Mouse (Mus musculus): ENCODE measurements around the gene Rbfox1. TPM values are rescaled to one million over a fixed set of nuclear protein-coding genes. Genes with fewer than 3 reads are reported as not detected.

The Rbfox1 gene
- total and polyA plus RNA-seq, 3 experiments: not detected

GRCm38 (mm10) chr16:7242501-7242900 lies 1357.3 kb downstream of the Rbfox1 start:
- TF ChIP-seq GATA2 (IDR thresholded peaks at IDR 0.05; ENCODE audit: borderline replicate concordance, low read depth, low read length) (no peak), TAL1 (conservative IDR thresholded peaks at IDR 0.05; ENCODE audit: low read depth, low read length) (no peak), GATA1 (IDR thresholded peaks at IDR 0.05; ENCODE audit: borderline replicate concordance, low read length) (no peak), CTCF (IDR thresholded peaks at IDR 0.05; ENCODE audit: low read depth, low read length) (no peak), POLR2AphosphoS5 (IDR thresholded peaks at IDR 0.05; ENCODE audit: insufficient replicate concordance, low read depth, low read length) (no peak)
- Histone ChIP-seq H3K9me3 (replicated peaks) (peaks cover 2% of the 10 kb centered on the region; the same call in 1 of the 2 replicates), H3K4me3 (ENCODE audit: low read depth, low read length) (no peak overlapping the region), H3K4me1 (ENCODE audit: insufficient read depth, low read depth, low read length) (no peaks in the 10 kb centered on the region), H3K27me3 (ENCODE audit: insufficient read depth, low read length) (no peaks in the 10 kb centered on the region), H3K36me3 (replicated peaks) (no peaks in the 10 kb centered on the region)
- ATAC-seq (ENCODE audit: extremely low read depth, insufficient number of reproducible peaks, low FRiP score, poor library complexity, severe bottlenecking) (no peak), DNase-seq (ENCODE audit: low spot score) (no peak)

- Histone ChIP-seq H3K4me3 (ENCODE audit: low read depth, low read length) (no peak overlapping the region), H3K9me3 (replicated peaks) (peaks cover 2% of the 10 kb centered on the region; the same call in 1 of the 2 replicates), H3K36me3 (replicated peaks) (no peaks in the 10 kb centered on the region), H3K4me1 (ENCODE audit: insufficient read depth, low read depth, low read length) (no peaks in the 10 kb centered on the region), H3K27me3 (ENCODE audit: insufficient read depth, low read length) (no peaks in the 10 kb centered on the region)
- no peak for DNase-seq (ENCODE audit: low spot score)
- no peak for ATAC-seq (ENCODE audit: extremely low read depth, insufficient number of reproducible peaks, low FRiP score, poor library complexity, severe bottlenecking)
- TF ChIP-seq TAL1 (conservative IDR thresholded peaks at IDR 0.05; ENCODE audit: low read depth, low read length) (no peak), CTCF (IDR thresholded peaks at IDR 0.05; ENCODE audit: low read depth, low read length) (no peak), POLR2AphosphoS5 (IDR thresholded peaks at IDR 0.05; ENCODE audit: insufficient replicate concordance, low read depth, low read length) (no peak), GATA1 (IDR thresholded peaks at IDR 0.05; ENCODE audit: borderline replicate concordance, low read length) (no peak), GATA2 (IDR thresholded peaks at IDR 0.05; ENCODE audit: borderline replicate concordance, low read depth, low read length) (no peak)
Measured at GRCm38 (mm10) chr16:7244382-7244781, 1359.2 kb downstream of the Rbfox1 start.

- Histone ChIP-seq H3K27me3 (ENCODE audit: insufficient read depth, low read length) (no peaks in the 10 kb centered on the region), H3K4me3 (ENCODE audit: low read depth, low read length) (no peak overlapping the region), H3K9me3 (replicated peaks) (peaks cover 2% of the 10 kb centered on the region; the same call in 1 of the 2 replicates), H3K36me3 (replicated peaks) (no peaks in the 10 kb centered on the region), H3K4me1 (ENCODE audit: insufficient read depth, low read depth, low read length) (no peaks in the 10 kb centered on the region)
- TF ChIP-seq GATA2 (IDR thresholded peaks at IDR 0.05; ENCODE audit: borderline replicate concordance, low read depth, low read length): no peak
- TF ChIP-seq POLR2AphosphoS5 (IDR thresholded peaks at IDR 0.05; ENCODE audit: insufficient replicate concordance, low read depth, low read length): no peak
- no peak for TF ChIP-seq TAL1 (conservative IDR thresholded peaks at IDR 0.05; ENCODE audit: low read depth, low read length)
- no peak for TF ChIP-seq GATA1 (IDR thresholded peaks at IDR 0.05; ENCODE audit: borderline replicate concordance, low read length)
- no peak for TF ChIP-seq CTCF (IDR thresholded peaks at IDR 0.05; ENCODE audit: low read depth, low read length)
- no peak for DNase-seq (ENCODE audit: low spot score)
- no peak for ATAC-seq (ENCODE audit: extremely low read depth, insufficient number of reproducible peaks, low FRiP score, poor library complexity, severe bottlenecking)
Measured at GRCm38 (mm10) chr16:7251696-7252095, 1366.5 kb downstream of the Rbfox1 start.

- no peaks in the 10 kb centered on the region for H3K4me1 ChIP-seq (ENCODE audit: insufficient read depth, low read depth, low read length)
- no peaks in the 10 kb centered on the region for H3K27me3 ChIP-seq (ENCODE audit: insufficient read depth, low read length)
- no peak for TF ChIP-seq CTCF (IDR thresholded peaks at IDR 0.05; ENCODE audit: low read depth, low read length)
- no peak for TF ChIP-seq TAL1 (conservative IDR thresholded peaks at IDR 0.05; ENCODE audit: low read depth, low read length)
- TF ChIP-seq GATA2 (IDR thresholded peaks at IDR 0.05; ENCODE audit: borderline replicate concordance, low read depth, low read length): no peak
- no peak for TF ChIP-seq POLR2AphosphoS5 (IDR thresholded peaks at IDR 0.05; ENCODE audit: insufficient replicate concordance, low read depth, low read length)
- no peak for TF ChIP-seq GATA1 (IDR thresholded peaks at IDR 0.05; ENCODE audit: borderline replicate concordance, low read length)
- no peak overlapping the region for H3K4me3 ChIP-seq (ENCODE audit: low read depth, low read length)
- no peak for DNase-seq (ENCODE audit: low spot score)
- no peaks in the 10 kb centered on the region for H3K36me3 ChIP-seq (replicated peaks)
- 0 out of 2 replicates have a peak, but pooled peaks cover 6% of the 10 kb centered on the region for H3K9me3 ChIP-seq (replicated peaks)
- no peak for ATAC-seq (ENCODE audit: extremely low read depth, insufficient number of reproducible peaks, low FRiP score, poor library complexity, severe bottlenecking)
Measured at GRCm38 (mm10) chr16:7257366-7257765, 1372.2 kb downstream of the Rbfox1 start.

- DNase-seq (ENCODE audit: low spot score) (no peak), ATAC-seq (ENCODE audit: extremely low read depth, insufficient number of reproducible peaks, low FRiP score, poor library complexity, severe bottlenecking) (no peak)
- Histone ChIP-seq H3K9me3 (replicated peaks) (0 out of 2 replicates have a peak, but pooled peaks cover 7% of the 10 kb centered on the region), H3K4me1 (ENCODE audit: insufficient read depth, low read depth, low read length) (no peaks in the 10 kb centered on the region), H3K36me3 (replicated peaks) (no peaks in the 10 kb centered on the region), H3K27me3 (ENCODE audit: insufficient read depth, low read length) (no peaks in the 10 kb centered on the region), H3K4me3 (ENCODE audit: low read depth, low read length) (no peak overlapping the region)
- TF ChIP-seq GATA2 (IDR thresholded peaks at IDR 0.05; ENCODE audit: borderline replicate concordance, low read depth, low read length): no peak
- TF ChIP-seq GATA1 (IDR thresholded peaks at IDR 0.05; ENCODE audit: borderline replicate concordance, low read length): no peak
- no peak for TF ChIP-seq CTCF (IDR thresholded peaks at IDR 0.05; ENCODE audit: low read depth, low read length)
- no peak for TF ChIP-seq TAL1 (conservative IDR thresholded peaks at IDR 0.05; ENCODE audit: low read depth, low read length)
- TF ChIP-seq POLR2AphosphoS5 (IDR thresholded peaks at IDR 0.05; ENCODE audit: insufficient replicate concordance, low read depth, low read length): no peak
Measured at GRCm38 (mm10) chr16:7263261-7263660, 1378.1 kb downstream of the Rbfox1 start.

GRCm38 (mm10) chr16:7265715-7266114 lies 1380.6 kb downstream of the Rbfox1 start:
- DNase-seq (ENCODE audit: low spot score) (no peak), ATAC-seq (ENCODE audit: extremely low read depth, insufficient number of reproducible peaks, low FRiP score, poor library complexity, severe bottlenecking) (no peak)
- no peak for TF ChIP-seq GATA1 (IDR thresholded peaks at IDR 0.05; ENCODE audit: borderline replicate concordance, low read length)
- no peak for TF ChIP-seq CTCF (IDR thresholded peaks at IDR 0.05; ENCODE audit: low read depth, low read length)
- TF ChIP-seq GATA2 (IDR thresholded peaks at IDR 0.05; ENCODE audit: borderline replicate concordance, low read depth, low read length): no peak
- TF ChIP-seq POLR2AphosphoS5 (IDR thresholded peaks at IDR 0.05; ENCODE audit: insufficient replicate concordance, low read depth, low read length): no peak
- TF ChIP-seq TAL1 (conservative IDR thresholded peaks at IDR 0.05; ENCODE audit: low read depth, low read length): no peak

More at GRCm38 (mm10) chr16:7265715-7266114, 1380.6 kb downstream of the Rbfox1 start:
- no peak overlapping the region for H3K4me3 ChIP-seq (ENCODE audit: low read depth, low read length)
- no peaks in the 10 kb centered on the region for H3K36me3 ChIP-seq (replicated peaks)
- H3K4me1 ChIP-seq (ENCODE audit: insufficient read depth, low read depth, low read length): no peaks in the 10 kb centered on the region
- no peaks in the 10 kb centered on the region for H3K27me3 ChIP-seq (ENCODE audit: insufficient read depth, low read length)
- H3K9me3 ChIP-seq (replicated peaks): 0 out of 2 replicates have a peak, but pooled peaks cover 7% of the 10 kb centered on the region
